Mouse (Mus musculus) small intestine, adult 2 months (tissue): Measurements from ENCODE around the gene Slc16a5. TPM values are rescaled to one million over a fixed set of nuclear protein-coding genes. Genes with fewer than 3 reads are reported as not detected.
A peak's percentile ranks its signal among the peaks of the same experiment; 100 is the strongest.

Source experiments
- H3K27ac ChIP-seq: fragments of 200-500 bp; 2 replicates; pipeline ENCODE4 v1.5.1; 2012; ENCODE audit warnings: low read depth, low read length, control low read depth, inconsistent platforms; ENCODE audit not compliant: insufficient read depth
- H3K27me3 ChIP-seq: fragments of 200-500 bp; 2 replicates; pipeline ENCODE4 v1.6.1; 2012; ENCODE audit warnings: mild to moderate bottlenecking, moderate library complexity, low read length, inconsistent platforms; ENCODE audit not compliant: control insufficient read depth, insufficient read depth
- H3K36me3 ChIP-seq: fragments of 200-500 bp; 2 replicates; pipeline ENCODE4 v1.6.1; 2012; ENCODE audit warnings: mild to moderate bottlenecking, low read length, control low read depth, inconsistent platforms; ENCODE audit not compliant: control insufficient read depth, insufficient read depth
- H3K4me1 ChIP-seq: fragments of 200-500 bp; 2 replicates; pipeline ENCODE4 v1.6.1; 2012; ENCODE audit warnings: low read length, inconsistent platforms, mixed read lengths; ENCODE audit not compliant: control insufficient read depth, insufficient read depth, insufficient read length
- H3K4me3 ChIP-seq: fragments of 200-500 bp; 2 replicates; pipeline ENCODE4 v1.5.1; 2012; ENCODE audit warnings: low read depth, mild to moderate bottlenecking, control low read depth, inconsistent platforms, low read length, moderate library complexity
- CTCF ChIP-seq: fragments of 200-500 bp; IDR thresholded peaks from 2 replicates; pipeline ENCODE4 v1.5.1; 2012; ENCODE audit warnings: low read depth, mild to moderate bottlenecking, control low read depth, inconsistent platforms, low read length, moderate library complexity, mixed read lengths; ENCODE audit not compliant: insufficient replicate concordance, insufficient read length; ENCODE audit errors: extremely low read depth
- POLR2A ChIP-seq: fragments of 200-500 bp; IDR thresholded peaks from 2 replicates; pipeline ENCODE4 v1.6.1; 2012; ENCODE audit warnings: low read depth, mild to moderate bottlenecking, control low read depth, inconsistent platforms, low read length, moderate library complexity
- WGBS: fragments of 180-500 bp; shearing (Covaris S2); methylation state at CpG from one replicate; pipeline ENCODE4 v1.1.7; 2018; 5-methylcytosine and 5-hydroxymethylcytosine counted together
- polyA plus RNA-seq: library from polyadenylated mRNA; depleted of rRNA; stranded (reverse); fragments of >200 nt; gene quantifications from 2 replicates; pipeline ENCODE4 v1.2.3, GENCODE M21; 2012

Gene Slc16a5
- polyA plus RNA-seq, 1 experiment, result 220 TPM

DNA sequence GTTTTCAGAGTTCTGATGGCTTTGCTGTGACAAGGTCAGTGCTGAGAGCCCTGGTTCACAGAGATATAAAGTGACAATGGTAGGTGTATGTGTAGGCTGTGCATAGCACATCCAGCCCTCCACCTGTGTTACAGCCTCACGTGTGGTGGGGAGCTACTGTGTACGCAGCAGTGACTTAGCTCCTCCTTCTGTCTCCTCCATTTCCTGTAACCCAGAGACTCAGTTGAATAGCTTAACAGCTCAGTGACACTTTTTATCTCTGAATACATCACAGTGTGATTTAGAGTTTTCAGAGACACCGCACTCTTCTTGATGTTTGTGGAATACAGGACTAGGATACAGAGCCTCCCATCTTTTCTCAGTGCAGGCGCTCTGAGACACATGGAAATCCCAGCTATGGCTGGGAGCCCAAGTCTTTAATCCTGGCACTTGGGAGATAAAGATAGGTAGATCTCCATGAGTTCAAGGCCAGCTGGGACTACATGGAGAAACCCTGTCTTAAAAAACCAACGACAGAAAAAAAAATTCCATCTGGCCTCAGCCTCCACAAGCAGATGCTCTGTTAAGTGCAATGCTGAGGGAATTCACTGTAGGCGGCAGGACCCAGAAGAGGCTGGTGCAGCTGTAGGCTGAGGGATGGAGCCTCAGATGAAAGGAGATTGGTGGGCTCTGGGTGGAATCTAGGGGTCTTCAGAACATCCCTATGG lies 19.4 kb downstream of the Slc16a5 start:
- Histone ChIP-seq H3K27ac (no peak overlapping the region), H3K36me3 (peaks cover 15% of the 10 kb centered on the region; the same call in 1 of the 2 replicates)
- TF ChIP-seq CTCF (no peak), POLR2A (no peak)

DNA sequence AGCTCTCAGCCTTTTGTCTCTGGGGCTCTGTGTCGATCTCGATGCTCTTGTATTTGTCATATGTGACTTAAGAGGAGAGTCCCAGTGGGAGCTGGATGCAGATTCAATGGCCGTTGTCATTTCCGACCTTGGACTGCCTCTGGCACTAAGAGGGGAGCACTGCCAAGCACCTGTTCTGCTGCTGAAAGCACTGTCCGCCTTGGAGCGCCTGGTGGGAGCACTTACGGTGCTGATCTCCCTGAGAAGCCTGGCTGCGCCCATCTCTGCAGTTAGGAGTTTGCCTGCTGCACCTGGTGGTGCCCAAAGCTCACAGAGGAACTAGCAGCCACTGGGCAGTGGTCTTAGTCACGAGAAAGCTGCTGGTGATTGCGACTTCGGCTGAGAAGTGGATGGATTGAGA lies 21.0 kb downstream of the Slc16a5 start:
- WGBS, result 80% methylated on average over 11 of the region's 11 CpGs

More for the DNA sequence above, 19.4 kb downstream of the Slc16a5 start:
- Histone ChIP-seq H3K4me1 (no peaks in the 10 kb centered on the region), H3K4me3 (no peak overlapping the region), H3K27me3 (no peaks in the 10 kb centered on the region)
- 83% methylated on average over 6 of the region's 6 CpGs for WGBS

GRCm38 (mm10) chr11:115483726-115484125 lies 21.5 kb downstream of the Slc16a5 start:
- 19% methylated on average over 6 of the region's 6 CpGs for WGBS
- TF ChIP-seq POLR2A (no peak), CTCF (peak; percentile 64; the same call in 1 of the 2 replicates)
- no peak overlapping the region for H3K27ac ChIP-seq
- H3K4me3 ChIP-seq, result no peak overlapping the region
- H3K36me3 ChIP-seq, result peaks cover 17% of the 10 kb centered on the region
- H3K4me1 ChIP-seq, result no peaks in the 10 kb centered on the region
- H3K27me3 ChIP-seq, result no peaks in the 10 kb centered on the region

More for the DNA sequence above, 21.0 kb downstream of the Slc16a5 start:
- H3K27ac ChIP-seq, result no peak overlapping the region
- no peaks in the 10 kb centered on the region for H3K4me1 ChIP-seq
- TF ChIP-seq POLR2A (no peak), CTCF (no peak)
- H3K36me3 ChIP-seq, result peaks cover 15% of the 10 kb centered on the region; the same call in 1 of the 2 replicates
- no peaks in the 10 kb centered on the region for H3K27me3 ChIP-seq
- no peak overlapping the region for H3K4me3 ChIP-seq

DNA sequence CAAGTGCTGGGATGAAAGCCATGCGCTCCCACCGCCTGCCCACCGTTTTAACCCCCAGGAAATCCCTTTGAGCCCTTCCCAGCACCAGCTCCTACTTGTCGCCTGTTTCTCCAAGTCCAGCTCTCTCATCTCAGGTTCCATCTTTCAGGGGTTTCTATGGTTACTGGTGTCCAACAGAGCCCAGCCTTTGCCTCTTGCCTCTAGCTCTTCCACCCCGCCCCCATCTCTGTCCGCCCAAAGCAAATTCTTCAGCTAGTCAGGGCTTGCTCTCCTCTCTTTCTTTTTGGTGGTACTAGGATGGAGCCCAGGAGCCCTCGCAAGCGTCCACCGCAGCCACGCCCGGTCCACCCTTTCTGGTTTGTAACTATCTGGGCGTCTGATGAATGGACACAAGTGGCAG lies 22.9 kb downstream of the Slc16a5 start:
- no peak for TF ChIP-seq CTCF
- no peak for TF ChIP-seq POLR2A
- Histone ChIP-seq H3K27me3 (no peaks in the 10 kb centered on the region), H3K4me1 (no peaks in the 10 kb centered on the region), H3K36me3 (peaks cover 25% of the 10 kb centered on the region), H3K27ac (no peak overlapping the region), H3K4me3 (no peak overlapping the region)
- 90% methylated on average over 12 of the region's 12 CpGs for WGBS

DNA sequence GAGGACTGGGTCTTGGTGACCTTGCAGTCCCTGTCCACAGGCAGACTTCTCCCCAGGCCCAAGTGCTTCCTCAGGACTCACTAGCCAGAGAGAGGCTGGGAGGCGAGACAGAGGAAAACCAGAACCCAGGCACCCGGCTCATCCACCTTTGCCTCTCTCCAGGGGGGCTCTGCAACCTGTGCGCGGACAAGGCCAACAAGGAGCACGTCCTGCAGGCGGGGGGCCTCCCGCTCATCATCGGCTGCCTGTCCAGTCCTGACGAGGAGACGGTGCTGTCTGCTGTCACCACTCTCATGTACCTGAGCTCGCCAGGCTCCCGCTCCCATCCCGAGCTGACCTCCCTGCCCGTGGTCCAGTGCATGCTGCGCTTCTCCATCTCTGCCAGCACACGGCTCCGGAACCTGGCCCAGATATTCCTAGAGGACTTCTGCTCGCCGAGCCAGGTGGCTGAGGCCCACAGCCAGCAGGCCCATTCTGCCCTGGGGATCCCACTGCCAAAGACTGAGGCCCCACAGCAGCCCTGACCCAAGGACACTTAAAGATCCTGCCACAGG lies 26.4 kb downstream of the Slc16a5 start:
- H3K27me3 ChIP-seq, result no peaks in the 10 kb centered on the region
- no peak overlapping the region for H3K4me3 ChIP-seq
- no peak for TF ChIP-seq POLR2A
- no peak overlapping the region for H3K27ac ChIP-seq
- H3K36me3 ChIP-seq, result peaks cover 24% of the 10 kb centered on the region
- peaks cover 5% of the 10 kb centered on the region; the same call in 1 of the 2 replicates for H3K4me1 ChIP-seq
- 89% methylated on average over 19 of the region's 19 CpGs for WGBS

- H3K27ac ChIP-seq, result no peak overlapping the region
- 16% methylated on average over 25 of the region's 25 CpGs for WGBS
- TF ChIP-seq POLR2A (no peak), CTCF (no peak)
Measured at GRCm38 (mm10) chr11:115490441-115491355, 28.4 kb downstream of the Slc16a5 start.

More at GRCm38 (mm10) chr11:115490441-115491355, 28.4 kb downstream of the Slc16a5 start:
- peak overlapping the region; percentile 78 for H3K4me3 ChIP-seq
- peaks cover 12% of the 10 kb centered on the region for H3K4me1 ChIP-seq
- H3K27me3 ChIP-seq, result no peaks in the 10 kb centered on the region
- H3K36me3 ChIP-seq, result peaks cover 19% of the 10 kb centered on the region
